Mouse (Mus musculus) liver, embryonic 15.5 days (tissue): ENCODE data around the gene Kif26b. TPM values are rescaled to one million over a fixed set of nuclear protein-coding genes. Genes with fewer than 3 reads are reported as not detected.

Source experiments
- ATAC-seq: fragments of 200-750 bp; cut with Nextera tagmentation; 2 replicates; pipeline ENCODE4 v1.8.0; 2017; ENCODE audit warnings: moderate number of reproducible peaks, mild to moderate bottlenecking, moderate library complexity; ENCODE audit not compliant: insufficient read depth
- H3K27ac ChIP-seq: fragments of 300-500 bp; sonication (generic); replicated peaks from 2 replicates; pipeline ENCODE4 v1.5.1; 2015; ENCODE audit warnings: mild to moderate bottlenecking, inconsistent platforms
- H3K27me3 ChIP-seq: fragments of 300-500 bp; sonication (generic); 2 replicates; pipeline ENCODE4 v1.6.1; 2015; ENCODE audit warnings: mild to moderate bottlenecking, inconsistent platforms
- H3K36me3 ChIP-seq: fragments of 300-500 bp; sonication (generic); replicated peaks from 2 replicates; pipeline ENCODE4 v1.6.1; 2015; ENCODE audit warnings: moderate library complexity, mild to moderate bottlenecking, inconsistent platforms
- H3K4me1 ChIP-seq: fragments of 300-500 bp; sonication (generic); replicated peaks from 2 replicates; pipeline ENCODE4 v1.6.1; 2015; ENCODE audit warnings: inconsistent platforms
- H3K4me2 ChIP-seq: fragments of 300-500 bp; sonication (generic); 2 replicates; pipeline ENCODE4 v1.6.1; 2015; ENCODE audit warnings: moderate library complexity, mild to moderate bottlenecking, inconsistent platforms
- H3K4me3 ChIP-seq: fragments of 300-500 bp; sonication (generic); replicated peaks from 2 replicates; pipeline ENCODE4 v1.5.1; 2015; ENCODE audit warnings: mild to moderate bottlenecking, inconsistent platforms
- H3K9ac ChIP-seq: fragments of 300-500 bp; sonication (generic); 2 replicates; pipeline ENCODE4 v1.6.1; 2015; ENCODE audit warnings: moderate library complexity, mild to moderate bottlenecking, inconsistent platforms
- H3K9me3 ChIP-seq: fragments of 300-500 bp; sonication (generic); replicated peaks from 2 replicates; pipeline ENCODE4 v1.6.1; 2016; ENCODE audit warnings: inconsistent platforms
- WGBS: fragments of 180-500 bp; shearing (Covaris S2); methylation state at CpG from one replicate; pipeline ENCODE4 v1.1.7; 2015; ENCODE audit warnings: mixed read lengths; ENCODE audit not compliant: insufficient replicate concordance; 5-methylcytosine and 5-hydroxymethylcytosine counted together
- polyA plus RNA-seq: library from polyadenylated mRNA; unstranded; fragments of >200 nt; fragmentation: Nextera tagmentation; extraction: Ambion mirVana; gene quantifications from 2 replicates; pipeline ENCODE4 v1.2.1, GENCODE M21; 2015

Kif26b gene
- polyA plus RNA-seq, 1 experiment from 2014 or later = 0.06 TPM

- H3K27ac ChIP-seq = no peak overlapping the region
- 44% methylated on average over 7 of the region's 7 CpGs for WGBS
- H3K27me3 ChIP-seq = no peaks in the 10 kb centered on the region
- ATAC-seq = no peak
- no peak overlapping the region for H3K9ac ChIP-seq
- no peak overlapping the region for H3K4me3 ChIP-seq
- H3K9me3 ChIP-seq = no peaks in the 10 kb centered on the region
- no peaks in the 10 kb centered on the region for H3K36me3 ChIP-seq
- H3K4me1 ChIP-seq = no peaks in the 10 kb centered on the region
- H3K4me2 ChIP-seq = no peak overlapping the region
Measured at GRCm38 (mm10) chr1:178568551-178569545, 39.9 kb downstream of the Kif26b start.

GRCm38 (mm10) chr1:178571009-178571408, 42.1 kb downstream of the Kif26b start:
- no peak for ATAC-seq

GRCm38 (mm10) chr1:178571885-178572444, 43.0 kb downstream of the Kif26b start:
- H3K4me2 ChIP-seq = no peak overlapping the region
- ATAC-seq = no peak
- H3K4me3 ChIP-seq = no peak overlapping the region
- no peaks in the 10 kb centered on the region for H3K36me3 ChIP-seq
- no peaks in the 10 kb centered on the region for H3K9me3 ChIP-seq
- H3K27ac ChIP-seq = no peak overlapping the region
- 61% methylated on average over 13 of the region's 13 CpGs for WGBS
- H3K27me3 ChIP-seq = no peaks in the 10 kb centered on the region
- no peak overlapping the region for H3K9ac ChIP-seq
- no peaks in the 10 kb centered on the region for H3K4me1 ChIP-seq

More at GRCm38 (mm10) chr1:178571009-178571408, 42.1 kb downstream of the Kif26b start:
- Histone ChIP-seq H3K9ac (no peak overlapping the region), H3K4me2 (no peak overlapping the region), H3K4me1 (no peaks in the 10 kb centered on the region), H3K36me3 (no peaks in the 10 kb centered on the region), H3K9me3 (no peaks in the 10 kb centered on the region), H3K27me3 (no peaks in the 10 kb centered on the region), H3K27ac (no peak overlapping the region), H3K4me3 (no peak overlapping the region)
- WGBS = 44% methylated on average over 4 of the region's 4 CpGs

- no peaks in the 10 kb centered on the region for H3K36me3 ChIP-seq
- H3K27ac ChIP-seq = no peak overlapping the region
- no peak overlapping the region for H3K4me2 ChIP-seq
- no peak overlapping the region for H3K4me3 ChIP-seq
- no peaks in the 10 kb centered on the region for H3K4me1 ChIP-seq
- no peaks in the 10 kb centered on the region for H3K27me3 ChIP-seq
- H3K9ac ChIP-seq = no peak overlapping the region
- no peaks in the 10 kb centered on the region for H3K9me3 ChIP-seq
- no peak for ATAC-seq
- 51% methylated on average over 4 of the region's 4 CpGs for WGBS
Measured at GRCm38 (mm10) chr1:178573406-178574032, 44.6 kb downstream of the Kif26b start.

- no peak overlapping the region for H3K4me3 ChIP-seq
- H3K27me3 ChIP-seq = no peaks in the 10 kb centered on the region
- no peak overlapping the region for H3K27ac ChIP-seq
- H3K4me1 ChIP-seq = no peaks in the 10 kb centered on the region
- no peak overlapping the region for H3K4me2 ChIP-seq
- WGBS = 68% methylated on average over 2 of the region's 2 CpGs
- no peaks in the 10 kb centered on the region for H3K36me3 ChIP-seq
- no peak for ATAC-seq
- H3K9ac ChIP-seq = no peak overlapping the region
- H3K9me3 ChIP-seq = no peaks in the 10 kb centered on the region
Measured at GRCm38 (mm10) chr1:178575706-178576105, 46.8 kb downstream of the Kif26b start.

GRCm38 (mm10) chr1:178576926-178577325, 48.0 kb downstream of the Kif26b start:
- H3K27me3 ChIP-seq = no peaks in the 10 kb centered on the region
- no peaks in the 10 kb centered on the region for H3K4me1 ChIP-seq
- no peak overlapping the region for H3K4me2 ChIP-seq
- H3K9me3 ChIP-seq = no peaks in the 10 kb centered on the region
- H3K9ac ChIP-seq = no peak overlapping the region
- no peak for ATAC-seq
- WGBS = 63% methylated on average over 3 of the region's 3 CpGs
- H3K36me3 ChIP-seq = no peaks in the 10 kb centered on the region
- no peak overlapping the region for H3K4me3 ChIP-seq
- no peak overlapping the region for H3K27ac ChIP-seq

GRCm38 (mm10) chr1:178585366-178586020, 56.6 kb downstream of the Kif26b start:
- Histone ChIP-seq H3K4me2 (no peak overlapping the region), H3K4me1 (no peaks in the 10 kb centered on the region), H3K9me3 (no peaks in the 10 kb centered on the region), H3K27ac (no peak overlapping the region), H3K4me3 (no peak overlapping the region), H3K36me3 (no peaks in the 10 kb centered on the region), H3K9ac (no peak overlapping the region), H3K27me3 (0 out of 2 replicates have a peak, but pooled peaks cover 4% of the 10 kb centered on the region)
- ATAC-seq = no peak
- 55% methylated on average over 5 of the region's 5 CpGs for WGBS

GRCm38 (mm10) chr1:178590229-178591171, 61.6 kb downstream of the Kif26b start:
- H3K4me1 ChIP-seq = no peaks in the 10 kb centered on the region
- H3K9me3 ChIP-seq = no peaks in the 10 kb centered on the region
- H3K9ac ChIP-seq = no peak overlapping the region
- H3K4me3 ChIP-seq = no peak overlapping the region
- no peak for ATAC-seq
- no peak overlapping the region for H3K4me2 ChIP-seq
- H3K27ac ChIP-seq = no peak overlapping the region
- H3K27me3 ChIP-seq = no peaks in the 10 kb centered on the region
- WGBS = 61% methylated on average over 13 of the region's 13 CpGs
- no peaks in the 10 kb centered on the region for H3K36me3 ChIP-seq

- no peak overlapping the region for H3K9ac ChIP-seq
- 68% methylated on average over 3 of the region's 3 CpGs for WGBS
- no peak overlapping the region for H3K4me3 ChIP-seq
- ATAC-seq = no peak
- H3K4me2 ChIP-seq = no peak overlapping the region
- no peak overlapping the region for H3K27ac ChIP-seq
- no peaks in the 10 kb centered on the region for H3K36me3 ChIP-seq
- no peaks in the 10 kb centered on the region for H3K4me1 ChIP-seq
- no peaks in the 10 kb centered on the region for H3K27me3 ChIP-seq
- H3K9me3 ChIP-seq = no peaks in the 10 kb centered on the region
Measured at GRCm38 (mm10) chr1:178597113-178597512, 68.2 kb downstream of the Kif26b start.

GRCm38 (mm10) chr1:178597757-178598156, 68.8 kb downstream of the Kif26b start:
- Histone ChIP-seq H3K27ac (no peak overlapping the region), H3K9me3 (no peaks in the 10 kb centered on the region), H3K4me3 (no peak overlapping the region), H3K9ac (no peak overlapping the region), H3K4me2 (no peak overlapping the region), H3K36me3 (no peaks in the 10 kb centered on the region), H3K27me3 (no peaks in the 10 kb centered on the region), H3K4me1 (no peaks in the 10 kb centered on the region)
- 0 out of 2 replicates have a peak, but pooled peaks have one; percentile 22 for ATAC-seq
- WGBS = 24% methylated on average over 6 of the region's 6 CpGs
